Mouse (Mus musculus) cerebellum, postnatal 36 days (tissue): ENCODE measurements around the gene Mrpl1.

Experiments
- DNase-seq, 2 experiments: peaks; one replicate each; pipeline ENCODE4 v3.0.0; 2021 to 2022; ENCODE audit warnings: mixed read lengths in 2 of 2

The Mrpl1 gene

GRCm38 (mm10) chr5:96209459-96209858 is at the start of gene Mrpl1:
Mrpl1 (plus strand) TSS chr5:96209493.
- DNase-seq = peak; percentile 18 to 39

- DNase-seq = peak; percentile 5 to 30
Observed at GRCm38 (mm10) chr5:96160467-96161262, 48.6 kb upstream of the Mrpl1 start.

- DNase-seq = no peak
Observed at GRCm38 (mm10) chr5:96161263-96161577, 48.1 kb upstream of the Mrpl1 start.

GRCm38 (mm10) chr5:96161578-96162398 is 47.5 kb upstream of the Mrpl1 start:
- DNase-seq = peak; percentile 62 to 63

DNA sequence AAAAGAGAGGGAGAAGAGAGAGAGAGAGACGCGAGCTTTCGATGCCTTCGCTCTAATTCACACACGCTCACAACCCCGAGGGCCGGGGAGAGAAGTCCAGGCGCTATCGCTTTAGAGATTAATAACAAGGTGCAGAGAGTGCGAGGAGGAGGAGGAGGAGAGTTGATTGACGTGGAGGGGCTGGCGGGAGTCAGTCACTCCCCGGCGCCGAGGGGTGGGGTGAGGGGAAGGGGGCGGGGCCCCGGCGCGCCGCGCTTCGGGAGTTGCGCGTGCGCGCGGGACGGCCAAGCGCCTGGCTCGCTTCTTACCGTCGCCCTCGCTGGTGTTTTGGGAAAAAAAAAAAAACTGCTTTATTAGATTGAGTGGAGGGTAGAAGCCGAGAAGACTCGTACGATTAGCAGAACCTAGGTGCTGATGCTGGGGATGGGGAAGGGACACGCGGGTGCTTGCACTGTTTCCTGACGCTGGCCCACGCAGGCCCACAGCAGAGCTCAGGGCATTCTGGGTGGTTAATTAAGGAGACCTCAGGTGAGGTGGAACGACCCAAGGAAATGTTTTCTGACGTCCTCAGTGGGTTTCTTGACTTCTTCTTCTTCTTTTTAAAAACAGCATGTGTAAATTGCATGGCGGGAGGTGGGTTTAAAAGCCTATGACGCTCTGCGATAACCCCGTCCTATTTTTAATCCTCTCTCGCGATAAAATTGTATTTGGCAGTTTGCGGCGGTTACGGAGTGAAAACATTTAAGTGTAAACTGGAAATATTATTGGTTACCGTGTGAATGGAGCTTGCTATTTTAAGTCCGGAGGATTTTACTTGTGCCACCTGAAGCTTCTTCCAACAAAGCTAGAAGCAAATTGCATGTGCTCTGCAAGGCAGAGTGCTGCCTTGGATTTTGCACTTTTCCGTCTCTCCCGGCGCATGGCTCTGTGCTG is 46.6 kb upstream of the Mrpl1 start:
- DNase-seq = peak; percentile 80 to 86

DNA sequence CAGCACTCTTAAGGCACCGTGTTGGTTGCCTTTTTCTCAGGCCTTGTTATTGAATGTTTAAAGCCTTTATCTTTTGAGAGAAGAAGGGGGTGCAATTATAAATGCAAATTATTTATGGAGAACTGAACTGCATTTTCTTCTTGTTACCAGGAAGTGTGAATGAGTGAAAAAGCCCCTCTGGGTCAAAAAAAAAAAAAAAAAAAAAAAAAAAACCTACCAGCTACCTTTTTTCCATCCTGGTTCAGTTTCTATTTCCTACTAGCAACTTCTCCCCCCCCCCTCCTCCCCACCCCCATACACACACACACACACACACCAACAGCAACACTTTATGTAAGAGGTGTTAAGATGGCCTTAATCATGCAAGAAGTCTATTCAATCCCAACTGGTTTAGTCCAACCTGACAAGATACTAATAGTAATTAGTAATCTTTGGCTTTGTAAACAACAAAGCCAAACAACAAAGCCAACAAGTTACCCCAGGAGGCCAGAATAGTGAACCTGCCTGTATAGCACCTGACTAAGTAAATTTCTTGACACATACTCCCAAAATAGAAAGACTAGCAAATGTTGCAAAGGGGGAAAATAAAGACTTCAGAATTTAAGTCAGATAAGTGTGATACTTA is 45.8 kb upstream of the Mrpl1 start:
- no peak for DNase-seq

DNA sequence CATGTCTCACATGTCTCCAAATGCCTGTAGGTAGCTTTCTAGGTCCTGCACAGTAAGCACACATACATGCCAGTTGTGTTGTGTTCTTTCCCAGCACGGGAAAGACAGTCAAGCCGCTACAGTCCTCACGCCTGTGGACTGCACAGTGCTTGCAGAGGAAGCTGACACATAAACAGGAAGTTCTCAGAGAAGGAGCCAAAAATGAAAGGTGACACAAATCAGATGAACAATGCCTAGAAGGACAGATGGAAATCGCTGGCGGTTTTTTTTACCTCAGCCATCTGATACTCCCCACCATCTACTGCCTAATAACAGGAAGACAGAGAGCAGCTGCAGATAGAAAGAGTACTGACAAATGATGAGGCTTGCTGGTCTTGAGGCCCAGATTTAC is 45.3 kb upstream of the Mrpl1 start, which contains the start of gene Cnot6l:
TSS of gene Cnot6l (minus strand) at position 151 of the 391 bp plus-strand sequence.
- DNase-seq = peak in 1 of 2 experiments; percentile 16

GRCm38 (mm10) chr5:96166761-96167160 is 42.5 kb upstream of the Mrpl1 start:
- no peak for DNase-seq

GRCm38 (mm10) chr5:96170443-96170842 is 38.9 kb upstream of the Mrpl1 start:
- DNase-seq = no peak

- DNase-seq = no peak
Observed at GRCm38 (mm10) chr5:96171765-96172164, 37.5 kb upstream of the Mrpl1 start.

- DNase-seq = no peak
Observed at GRCm38 (mm10) chr5:96176121-96176520, 33.2 kb upstream of the Mrpl1 start.

- no peak for DNase-seq
Observed at GRCm38 (mm10) chr5:96176879-96177358, 32.4 kb upstream of the Mrpl1 start.

GRCm38 (mm10) chr5:96183211-96183610 is 26.1 kb upstream of the Mrpl1 start:
- DNase-seq = no peak

- no peak for DNase-seq
Observed at GRCm38 (mm10) chr5:96183987-96184386, 25.3 kb upstream of the Mrpl1 start.

- DNase-seq = no peak
Observed at GRCm38 (mm10) chr5:96189761-96190160, 19.5 kb upstream of the Mrpl1 start.

DNA sequence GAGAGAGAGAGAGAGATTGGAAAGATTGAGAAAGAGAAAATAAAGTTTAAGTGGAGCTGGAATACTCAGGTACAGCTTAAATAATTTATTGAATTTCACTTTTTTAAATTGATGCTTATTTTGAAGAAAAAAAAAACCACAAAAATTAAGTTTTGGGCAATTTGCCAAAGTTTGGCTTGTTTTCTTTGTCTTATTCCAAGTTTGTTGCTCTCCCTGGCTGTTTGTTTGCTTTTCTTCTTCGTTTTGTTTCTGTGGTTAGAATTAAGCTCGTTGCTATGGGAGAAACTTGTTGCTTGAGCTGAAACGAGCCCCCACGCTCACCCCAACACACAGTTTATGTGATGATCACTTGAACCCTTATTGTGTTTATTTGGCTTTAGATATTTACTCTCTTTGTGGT is 18.0 kb upstream of the Mrpl1 start:
- DNase-seq = no peak

- no peak for DNase-seq
Observed at GRCm38 (mm10) chr5:96196547-96197052, 12.7 kb upstream of the Mrpl1 start.

DNA sequence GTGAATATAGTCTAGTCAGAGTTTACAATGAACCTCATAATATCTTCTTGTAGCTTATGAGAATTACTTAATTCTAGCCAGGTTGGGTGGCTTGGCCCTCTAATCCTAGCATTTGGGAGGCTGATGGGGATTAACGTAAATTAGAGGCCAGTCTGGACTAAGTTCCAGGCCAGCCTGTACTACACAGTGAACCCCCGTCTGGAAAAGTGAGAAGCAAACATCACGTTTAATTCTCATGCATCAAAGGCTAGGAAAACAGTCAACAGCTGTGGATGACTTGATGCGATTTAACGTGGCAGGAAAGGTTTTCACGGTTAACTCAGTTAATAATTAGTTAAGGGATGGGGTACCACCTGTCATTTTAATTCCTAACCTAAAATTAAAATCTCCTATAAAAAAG is 11.0 kb upstream of the Mrpl1 start:
- no peak for DNase-seq

DNA sequence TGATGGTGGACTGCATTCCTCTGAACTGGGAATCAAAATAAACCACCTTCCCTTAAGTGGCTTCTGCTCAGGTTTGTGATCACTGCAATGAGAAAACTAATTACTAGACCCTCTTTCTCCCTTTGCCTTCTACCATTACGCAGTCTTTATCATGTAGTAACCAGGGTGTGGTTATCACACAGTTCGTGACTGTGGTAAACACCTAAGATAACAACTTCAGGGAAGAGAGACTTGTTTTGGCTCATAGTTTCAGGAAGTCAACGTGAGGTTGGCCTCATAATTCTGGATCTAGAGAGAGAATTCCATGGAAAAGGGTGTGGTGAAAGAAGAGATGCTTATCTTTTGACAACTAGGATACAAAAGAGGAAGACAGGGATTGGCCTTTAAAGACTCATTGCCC is 9.0 kb upstream of the Mrpl1 start:
- no peak for DNase-seq

DNA sequence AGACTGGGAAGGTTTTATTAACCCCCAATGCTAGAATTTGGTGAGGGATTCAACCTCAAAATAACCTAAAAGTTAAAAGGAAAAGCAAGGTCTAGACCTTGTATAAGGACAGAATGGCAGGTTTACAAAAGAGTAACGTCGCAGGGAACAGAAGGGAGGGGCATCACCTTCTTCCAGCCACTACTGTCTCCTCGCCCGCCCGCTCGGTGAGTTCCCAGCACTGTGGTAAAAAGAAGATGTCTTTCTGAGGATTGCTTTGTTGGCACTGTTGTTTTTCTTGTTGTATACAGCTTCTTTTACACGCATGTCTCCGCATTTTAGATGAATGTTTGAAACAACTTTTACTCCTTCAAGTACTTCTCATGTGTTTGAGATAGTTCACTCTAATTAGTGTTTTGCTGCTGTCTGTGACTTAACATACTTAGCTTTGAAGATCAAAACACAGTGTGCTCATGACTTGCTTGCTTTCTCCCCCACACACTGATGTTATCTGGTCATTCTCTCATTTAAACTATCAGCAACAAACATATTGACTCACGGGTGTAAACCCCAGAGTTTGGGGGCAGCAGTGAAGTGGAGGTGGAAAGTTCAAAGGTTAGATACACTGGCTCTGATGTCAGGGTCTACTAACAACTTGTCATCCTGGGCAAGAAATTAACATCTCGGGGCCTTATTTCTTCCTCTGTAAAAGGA is 7.7 kb upstream of the Mrpl1 start:
- no peak for DNase-seq

GRCm38 (mm10) chr5:96206897-96207296 is 2.4 kb upstream of the Mrpl1 start:
- DNase-seq = no peak
